Mouse (Mus musculus) testis, adult 2 months (tissue): ENCODE data around the gene Slc5a10. TPM values are rescaled to one million over a fixed set of nuclear protein-coding genes. Genes with fewer than 3 reads are reported as not detected.

Experiments
- H3K27ac ChIP-seq: fragments of 200-500 bp; 2 replicates; pipeline ENCODE4 v1.5.1; 2012; ENCODE audit warnings: low read depth, low read length; ENCODE audit not compliant: control insufficient read depth, insufficient read depth
- H3K27me3 ChIP-seq: fragments of 200-500 bp; 2 replicates; pipeline ENCODE4 v1.6.1; 2012; ENCODE audit warnings: mild to moderate bottlenecking, low read length, moderate library complexity; ENCODE audit not compliant: control insufficient read depth, insufficient read depth
- H3K36me3 ChIP-seq: fragments of 200-500 bp; 2 replicates; pipeline ENCODE4 v1.6.1; 2012; ENCODE audit warnings: mild to moderate bottlenecking, low read length; ENCODE audit not compliant: control insufficient read depth, insufficient read depth
- H3K4me1 ChIP-seq: fragments of 200-500 bp; 2 replicates; pipeline ENCODE4 v1.6.1; 2012; ENCODE audit warnings: low read length; ENCODE audit not compliant: control insufficient read depth, insufficient read depth
- H3K4me3 ChIP-seq: fragments of 200-500 bp; 2 replicates; pipeline ENCODE4 v1.5.1; 2012; ENCODE audit warnings: low read depth, mild to moderate bottlenecking, low read length, moderate library complexity, mixed read lengths; ENCODE audit not compliant: control insufficient read depth
- CTCF ChIP-seq: fragments of 200-500 bp; IDR thresholded peaks from 2 replicates; pipeline ENCODE4 v1.5.1; 2012; ENCODE audit warnings: low read depth, mild to moderate bottlenecking, inconsistent platforms, low read length, moderate library complexity; ENCODE audit not compliant: control insufficient read depth, insufficient read depth, insufficient replicate concordance
- POLR2A ChIP-seq: fragments of 200-500 bp; IDR thresholded peaks from 2 replicates; pipeline ENCODE4 v1.6.1; 2012; ENCODE audit warnings: low read depth, mild to moderate bottlenecking, inconsistent platforms, low read length, moderate library complexity; ENCODE audit not compliant: control insufficient read depth
- polyA plus RNA-seq: library from polyadenylated mRNA; depleted of rRNA; stranded (reverse); fragments of >200 nt; gene quantifications from 2 replicates; pipeline ENCODE4 v1.2.3, GENCODE M21; 2012

Gene Slc5a10
- polyA plus RNA-seq, 1 experiment: 0.27 TPM

DNA sequence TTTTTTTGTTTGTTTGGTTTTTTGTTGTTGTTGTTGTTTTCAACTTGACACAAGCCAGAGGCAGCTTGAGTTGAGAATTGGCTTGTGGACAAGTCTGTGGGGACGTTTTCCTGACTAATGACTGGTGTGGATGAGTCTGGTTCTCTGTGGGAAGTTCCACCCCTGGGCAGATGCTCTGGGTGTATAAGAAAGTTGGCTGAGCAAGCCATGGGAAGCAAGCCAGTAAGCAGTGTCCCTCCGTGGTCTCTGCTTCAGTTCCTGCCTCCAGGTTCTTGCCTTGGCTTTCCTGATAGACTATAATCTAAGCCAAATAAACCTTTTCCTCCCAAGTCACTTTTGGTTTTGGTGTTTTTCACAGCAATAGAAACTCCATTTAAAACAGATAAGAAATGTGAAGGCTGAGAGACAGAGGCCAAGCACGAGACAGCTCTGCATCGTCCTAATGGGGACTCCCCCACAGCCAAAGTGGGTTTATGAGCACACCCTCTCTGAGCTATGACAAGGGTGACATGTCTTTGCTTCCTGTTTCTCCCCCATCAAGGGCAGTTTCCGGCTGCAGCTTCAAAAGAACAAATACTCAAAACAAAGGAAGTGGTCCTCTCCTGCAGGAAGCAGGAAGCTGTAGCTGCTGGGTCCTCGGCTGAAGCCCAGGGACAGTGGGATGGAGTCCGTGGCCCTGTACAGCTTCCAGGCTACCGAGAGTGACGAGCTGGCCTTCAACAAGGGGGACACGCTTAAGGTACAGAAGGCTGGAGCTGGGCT is 67.8 kb downstream of the Slc5a10 start, which contains the start of gene Grap:
TSS of gene Grap (plus strand) at position 580 of the 762 bp plus-strand sequence.
- no peaks in the 10 kb centered on the region for H3K36me3 ChIP-seq
- TF ChIP-seq POLR2A: no peak
- no peak for TF ChIP-seq CTCF
- no peak within 1 kb of the TSS for H3K4me3 ChIP-seq
- no peaks in the 10 kb centered on the region for H3K4me1 ChIP-seq
- no peak within 1 kb of the TSS for H3K27ac ChIP-seq
- no peaks in the 10 kb centered on the region for H3K27me3 ChIP-seq

DNA sequence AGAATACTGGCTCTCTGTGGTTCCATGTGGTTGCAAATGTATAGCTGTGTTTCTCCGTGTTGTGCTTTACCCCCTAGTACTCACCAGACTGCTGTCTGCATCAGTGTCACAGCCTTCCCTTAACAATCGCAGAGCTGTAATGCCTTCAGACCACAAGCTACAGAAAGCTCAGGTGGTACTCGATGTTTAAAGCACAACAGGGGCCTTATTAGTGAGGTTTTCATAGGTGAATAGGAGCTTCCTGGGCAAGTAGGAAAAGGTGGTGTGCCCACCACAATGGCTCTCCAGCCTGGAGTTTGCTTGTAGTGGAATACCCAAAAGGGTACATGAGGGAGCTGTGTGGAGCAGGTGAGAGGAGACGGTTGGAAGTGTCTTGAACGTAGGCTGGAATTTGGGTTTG is 68.4 kb downstream of the Slc5a10 start:
- H3K4me1 ChIP-seq: no peaks in the 10 kb centered on the region
- TF ChIP-seq CTCF (no peak), POLR2A (no peak)
- H3K36me3 ChIP-seq: no peaks in the 10 kb centered on the region
- H3K27ac ChIP-seq: no peak overlapping the region
- no peak overlapping the region for H3K4me3 ChIP-seq
- no peaks in the 10 kb centered on the region for H3K27me3 ChIP-seq

DNA sequence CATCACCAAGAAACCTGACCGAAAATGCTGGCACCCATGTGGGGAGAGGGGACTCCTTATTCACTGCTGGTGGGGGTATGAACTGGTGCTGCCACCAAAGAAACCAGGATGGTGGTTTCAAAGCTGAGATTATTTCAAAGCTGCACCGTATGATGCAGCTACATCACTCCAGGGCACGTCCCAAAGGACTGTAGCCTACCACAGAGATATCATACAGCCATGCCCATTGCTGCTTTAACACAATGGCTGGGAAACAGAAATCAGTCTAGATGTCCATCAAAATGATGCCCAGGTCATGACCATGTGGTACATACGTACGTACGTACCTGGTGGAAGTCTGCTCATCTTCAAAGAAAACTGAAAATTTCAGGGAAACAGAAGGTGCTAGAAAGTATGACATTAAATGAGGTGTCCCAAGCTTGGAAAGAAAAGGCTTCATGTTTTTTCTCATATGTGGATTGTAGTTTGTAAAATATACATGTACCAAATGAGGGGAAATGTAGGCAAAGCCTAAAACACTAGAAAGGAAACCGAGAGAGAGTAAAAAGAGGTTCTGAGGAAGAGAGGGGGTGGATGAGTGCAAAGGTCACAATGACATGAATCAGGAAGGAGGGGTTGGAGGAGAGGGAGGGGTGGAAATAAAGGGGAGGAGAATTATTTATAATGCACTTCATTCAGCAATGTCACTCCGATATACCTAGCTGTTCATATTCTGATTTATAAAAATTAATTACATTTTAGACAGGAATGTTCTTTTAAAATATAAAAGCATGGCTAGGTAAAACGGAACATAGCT is 70.0 kb downstream of the Slc5a10 start:
- H3K27ac ChIP-seq: no peak overlapping the region
- TF ChIP-seq CTCF (no peak), POLR2A (no peak)
- no peaks in the 10 kb centered on the region for H3K27me3 ChIP-seq
- no peak overlapping the region for H3K4me3 ChIP-seq
- peaks cover under 1% of the 10 kb centered on the region; the same call in 1 of the 2 replicates for H3K4me1 ChIP-seq
- no peaks in the 10 kb centered on the region for H3K36me3 ChIP-seq

DNA sequence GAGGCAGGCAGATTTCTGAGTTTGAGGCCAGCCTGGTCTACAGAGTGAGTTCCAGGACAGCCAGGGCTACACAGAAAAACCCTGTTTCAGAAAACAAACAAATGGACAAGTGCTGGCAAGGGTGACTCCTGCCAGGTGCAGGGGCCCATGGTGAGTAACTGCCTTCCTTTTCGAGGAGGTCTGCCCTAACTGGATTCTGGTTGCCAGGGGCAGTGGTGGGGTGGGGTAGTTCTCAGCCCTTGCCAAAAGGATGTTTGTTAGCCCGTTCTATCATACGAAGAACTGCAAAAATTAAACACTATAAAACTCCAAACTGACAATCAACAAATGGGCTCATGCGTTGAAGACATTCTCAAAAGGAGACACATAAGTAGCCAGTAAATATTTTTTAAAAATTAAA is 71.0 kb downstream of the Slc5a10 start:
- H3K27ac ChIP-seq: no peak overlapping the region
- H3K36me3 ChIP-seq: no peaks in the 10 kb centered on the region
- no peaks in the 10 kb centered on the region for H3K27me3 ChIP-seq
- H3K4me3 ChIP-seq: no peak overlapping the region
- peaks cover 6% of the 10 kb centered on the region for H3K4me1 ChIP-seq
- TF ChIP-seq CTCF (no peak), POLR2A (no peak)

DNA sequence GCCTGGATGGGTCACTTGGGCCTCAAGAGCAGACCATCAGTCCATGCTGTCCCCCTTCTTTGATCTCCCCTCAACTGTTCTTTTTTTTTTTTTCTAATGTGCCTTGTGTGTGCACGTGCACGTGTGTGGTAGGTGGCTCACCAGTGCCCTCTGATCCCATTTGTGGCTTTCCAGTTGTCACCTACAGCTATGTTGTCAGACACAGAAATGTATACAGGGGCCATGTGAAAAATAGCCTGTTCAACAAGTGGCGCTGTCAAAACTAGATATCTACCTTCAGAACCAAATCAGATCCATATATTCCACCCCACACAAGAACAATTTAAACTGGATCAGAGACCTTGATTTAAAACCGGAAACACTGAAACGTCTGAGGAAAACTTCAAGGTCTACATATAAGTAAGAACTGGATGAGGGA is 71.5 kb downstream of the Slc5a10 start:
- no peak overlapping the region for H3K27ac ChIP-seq
- no peak for TF ChIP-seq POLR2A
- TF ChIP-seq CTCF: no peak
- H3K4me3 ChIP-seq: no peak overlapping the region
- peaks cover 10% of the 10 kb centered on the region for H3K4me1 ChIP-seq
- H3K27me3 ChIP-seq: no peaks in the 10 kb centered on the region
- no peaks in the 10 kb centered on the region for H3K36me3 ChIP-seq

DNA sequence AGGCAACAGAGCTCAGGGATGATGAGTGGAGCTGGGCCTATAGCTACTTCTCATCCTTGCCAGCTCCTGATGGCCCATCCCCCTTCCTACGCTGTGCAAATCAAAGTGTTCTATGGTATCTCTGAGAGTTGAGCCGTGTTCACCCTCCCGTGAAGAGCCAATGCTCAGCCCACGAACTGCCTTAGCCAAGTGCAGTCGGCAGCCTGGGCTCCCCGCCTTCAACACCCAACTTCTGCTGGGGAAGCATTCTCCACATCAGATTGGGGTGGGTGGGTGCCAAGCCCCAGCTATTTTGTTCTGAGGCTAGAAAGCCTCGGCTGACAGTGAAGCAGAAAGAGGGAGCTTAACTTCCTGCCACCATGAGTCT is 71.9 kb downstream of the Slc5a10 start:
- H3K4me3 ChIP-seq: no peak overlapping the region

More for the DNA sequence above, 71.9 kb downstream of the Slc5a10 start:
- no peak overlapping the region for H3K27ac ChIP-seq
- H3K36me3 ChIP-seq: no peaks in the 10 kb centered on the region
- H3K27me3 ChIP-seq: no peaks in the 10 kb centered on the region
- H3K4me1 ChIP-seq: peaks cover 11% of the 10 kb centered on the region
- TF ChIP-seq CTCF (no peak), POLR2A (no peak)
